Mouse (Mus musculus) cerebellum, adult 9-10 months (tissue): ENCODE results near the gene Ugt2b37.
"Not testable (repeated sequence)": the region's sequence is repeated elsewhere in the genome, so short reads cannot be mapped to it uniquely, and the experiment has no call there.

Experiments
- DNase-seq: peaks from one replicate; pipeline ENCODE4 v3.0.0; 2022

Ugt2b37 gene

DNA sequence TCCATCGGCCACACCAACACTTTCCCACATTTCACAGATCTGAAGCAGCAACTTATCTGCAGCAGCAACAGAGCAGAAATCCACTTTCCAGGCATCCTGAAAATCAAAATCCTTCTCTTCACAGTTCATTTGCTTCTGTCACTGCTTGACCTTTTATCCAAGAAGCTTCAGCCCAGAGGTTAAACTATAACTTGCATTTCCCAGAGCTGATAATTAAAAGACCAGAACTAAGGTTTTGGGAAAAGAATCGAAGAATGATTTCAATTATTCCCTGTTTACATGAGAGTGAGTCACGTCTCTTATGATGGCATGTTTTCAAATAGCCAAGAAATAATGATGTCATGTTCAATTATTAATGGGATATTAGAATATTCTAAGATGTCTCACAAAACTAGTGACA lies at the start of gene Ugt2b37:
Gene Ugt2b37 (minus strand): TSS at position 129 of the 400 bp plus-strand sequence.
- DNase-seq, result not testable (repeated sequence)

DNA sequence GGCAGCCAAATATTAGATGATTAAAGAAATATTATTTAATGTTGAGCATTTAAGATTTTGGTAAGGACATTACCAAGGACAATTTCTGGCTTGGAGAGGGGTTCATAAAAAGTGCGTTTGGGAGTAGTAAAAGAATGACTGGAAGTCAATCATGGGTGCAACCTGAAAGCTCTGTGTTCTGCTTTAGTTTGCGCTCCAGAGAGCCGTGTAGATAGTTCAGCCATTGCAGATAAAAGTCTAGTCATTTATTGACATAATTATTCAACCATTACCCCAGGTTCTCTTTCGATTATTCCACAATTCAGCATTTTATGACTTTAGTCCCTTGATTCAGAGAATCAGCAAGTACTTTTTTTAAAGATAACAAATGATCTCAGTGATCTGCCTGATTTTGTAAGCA lies 31.6 kb upstream of the Ugt2b37 start:
- DNase-seq, result not testable (repeated sequence)

DNA sequence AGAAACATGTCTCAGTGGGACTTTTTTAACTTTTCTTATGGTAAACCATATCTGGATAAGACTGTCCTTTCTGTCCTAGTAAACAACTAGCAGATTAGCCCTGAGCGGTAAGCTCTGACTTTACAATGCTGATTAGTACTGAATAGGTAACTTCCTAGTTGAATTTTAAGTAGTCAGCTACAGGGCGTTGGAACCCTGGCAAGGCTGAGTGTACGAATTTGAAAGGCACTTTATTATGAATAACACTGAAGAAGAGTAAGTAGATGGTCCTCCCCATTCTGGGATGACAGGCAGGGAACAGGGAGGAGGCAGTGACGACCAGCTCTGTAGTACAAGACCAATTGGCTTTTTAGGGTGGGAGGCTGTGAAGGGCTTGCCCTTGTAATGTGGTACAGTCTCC lies 21.4 kb upstream of the Ugt2b37 start:
- not testable (repeated sequence) for DNase-seq

DNA sequence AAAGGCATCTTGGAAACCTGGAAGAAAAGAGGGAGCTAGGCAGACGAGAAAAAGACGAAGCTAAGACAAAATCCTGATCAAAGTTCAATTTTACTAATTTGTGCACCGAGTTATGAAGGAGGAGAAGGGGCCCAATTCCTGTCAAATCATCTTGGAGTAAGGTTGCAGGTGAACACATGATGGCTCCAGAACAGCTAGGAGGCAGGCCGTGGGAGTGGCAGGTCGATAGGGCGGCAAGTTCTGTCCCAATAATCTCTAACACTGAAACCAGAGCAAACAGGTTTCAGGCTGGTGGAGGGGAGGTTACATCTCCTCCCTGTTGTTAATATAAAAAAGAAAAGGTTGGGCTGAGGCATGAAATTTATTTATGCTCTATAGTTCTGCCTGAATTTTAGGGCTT lies 21.0 kb upstream of the Ugt2b37 start:
- DNase-seq, result no peak

DNA sequence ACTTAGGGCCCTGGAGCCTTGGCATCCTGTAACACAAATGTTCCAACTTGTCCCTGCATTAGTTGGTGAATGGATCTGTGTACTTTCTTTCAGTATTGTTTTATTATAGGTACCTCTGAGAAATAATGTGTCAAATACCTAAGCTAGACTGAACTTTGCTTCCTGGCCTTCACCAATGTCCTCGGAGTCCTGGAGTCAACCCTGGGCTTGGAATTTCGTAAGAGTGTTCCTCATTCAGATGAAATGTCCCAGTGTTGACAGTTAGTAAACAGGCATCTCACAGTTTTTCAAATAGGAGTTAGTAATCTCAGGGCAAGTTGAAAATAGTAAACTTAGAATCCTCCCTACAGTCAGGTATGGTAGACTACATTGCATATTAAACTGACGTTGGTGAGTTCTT lies 1.2 kb upstream of the Ugt2b37 start:
- DNase-seq, result no peak

DNA sequence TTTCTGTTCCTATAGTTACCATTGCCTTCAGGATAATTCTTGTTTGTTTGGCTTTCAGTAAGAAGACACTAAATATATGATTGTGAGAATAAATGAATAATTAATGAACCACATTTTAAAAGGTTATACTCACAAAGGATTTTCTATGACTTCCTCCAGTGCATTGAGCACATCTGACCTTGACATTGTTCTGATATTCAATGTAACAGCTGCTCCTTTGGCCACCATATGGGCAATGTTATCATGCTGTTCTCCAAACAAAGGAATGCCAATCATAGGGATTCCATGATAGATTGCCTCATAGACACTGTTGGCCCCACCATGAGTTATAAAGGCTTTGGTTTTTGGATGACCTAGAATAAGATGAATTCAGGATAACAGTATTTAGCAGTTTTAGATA lies 12.5 kb downstream of the Ugt2b37 start:
- not testable (repeated sequence) for DNase-seq

DNA sequence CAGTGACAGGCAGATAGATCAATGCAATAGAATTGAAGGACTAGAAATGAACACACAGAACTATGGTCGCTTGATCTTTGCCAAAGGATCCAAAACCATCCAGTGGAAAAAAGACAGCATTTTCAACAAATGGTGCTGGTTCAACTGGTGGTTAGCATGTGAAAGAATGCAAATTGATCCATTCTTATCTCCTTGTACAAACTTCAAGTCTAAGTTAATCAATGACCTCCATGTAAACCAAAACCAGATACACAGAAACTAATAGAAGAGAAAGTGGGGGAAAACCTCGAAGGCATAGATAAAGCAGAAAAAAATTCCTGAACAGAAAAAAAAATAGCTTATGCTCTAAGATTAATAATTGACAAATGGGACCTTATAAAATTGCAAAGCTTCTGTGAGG lies 58.2 kb downstream of the Ugt2b37 start:
- not testable (repeated sequence) for DNase-seq
